ENCODE assay signal across 8 mouse cellular contexts in the genomic region with DNA sequence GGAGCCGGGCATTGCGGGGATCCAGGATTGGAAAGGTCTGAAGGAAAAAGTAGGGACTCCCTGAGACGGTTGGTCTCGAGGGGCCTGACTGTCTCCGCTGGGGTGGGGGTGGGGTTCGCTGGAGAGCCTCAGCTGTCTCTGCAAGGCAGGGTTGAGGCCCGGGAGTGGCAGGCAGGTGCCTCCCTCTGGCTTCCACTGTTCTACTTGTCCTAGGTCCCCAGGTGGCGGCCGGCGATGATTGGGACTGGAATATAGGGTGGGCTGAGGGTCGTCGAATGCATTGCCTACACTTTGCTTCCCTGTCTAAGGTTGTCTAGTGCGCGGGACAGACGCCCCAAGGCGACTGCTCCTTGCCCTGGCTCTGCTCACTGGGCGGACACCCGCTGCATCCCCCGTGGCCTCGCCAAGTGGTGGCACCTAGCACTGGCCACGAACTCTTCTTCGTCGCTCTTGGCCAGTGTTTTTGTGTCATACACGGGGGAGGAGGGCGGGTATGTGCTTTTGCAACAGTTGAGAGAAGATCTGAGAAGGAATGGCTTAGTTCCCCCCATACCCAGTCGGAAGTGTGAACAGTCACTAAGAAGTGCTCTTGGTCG. TPM values are rescaled to one million over a fixed set of nuclear protein-coding genes. Genes with fewer than 3 reads are reported as not detected.
A peak's percentile ranks its signal among the peaks of the same experiment; 100 is the strongest.
DNase-seq lines count a peak whose midpoint lies in the region; ATAC-seq and TF ChIP-seq lines count a peak whose summit lies in the region.

No protein-coding gene starts in this region.

- no peaks in the 10 kb centered on the region for H3K9me3 ChIP-seq in kidney, postnatal 0 days (replicated peaks; ENCODE audit: low read length)
- H3K9me3 ChIP-seq in MEL (replicated peaks; ENCODE audit: insufficient read depth, low read length), result no peaks in the 10 kb centered on the region
- no peaks in the 10 kb centered on the region for H3K9me3 ChIP-seq in embryonic facial prominence, embryonic 12.5 days
- H3K9me3 ChIP-seq in hindbrain, embryonic 12.5 days (replicated peaks), result no peaks in the 10 kb centered on the region
- H3K9me3 ChIP-seq in lung, embryonic 15.5 days, result no peaks in the 10 kb centered on the region

- no peak overlapping the region for H3K27ac ChIP-seq in kidney, postnatal 0 days
- H3K27ac ChIP-seq in MEL (ENCODE audit: control insufficient read depth, low read depth, low read length), result peak overlapping the region; percentile 84
- no peak overlapping the region for H3K27ac ChIP-seq in embryonic facial prominence, embryonic 12.5 days
- H3K27ac ChIP-seq in hindbrain, embryonic 12.5 days, result no peak overlapping the region
- H3K27ac ChIP-seq in lung, embryonic 15.5 days, result no peak overlapping the region

- H3K4me2 ChIP-seq in kidney, postnatal 0 days (ENCODE audit: low read length), result peak overlapping the region; percentile 59
- H3K4me2 ChIP-seq in embryonic facial prominence, embryonic 12.5 days (replicated peaks), result peak overlapping the region; percentile 60
- peak overlapping the region; percentile 67 for H3K4me2 ChIP-seq in hindbrain, embryonic 12.5 days (replicated peaks)
- peak overlapping the region; percentile 71 for H3K4me2 ChIP-seq in lung, embryonic 15.5 days

- H3K79me2 ChIP-seq in MEL (ENCODE audit: control insufficient read depth, insufficient read depth, low read length, poor library complexity), result peaks cover 5% of the 10 kb centered on the region; the same call in 1 of the 2 replicates

- ATAC-seq in kidney, postnatal 0 days (replicated peaks; ENCODE audit: low FRiP score, low read depth), result peak; percentile 78
- peak; percentile 88 for ATAC-seq in embryonic facial prominence, embryonic 12.5 days (ENCODE audit: insufficient number of reproducible peaks, insufficient read depth, low FRiP score, low TSS enrichment)
- peak; percentile 87 for ATAC-seq in hindbrain, embryonic 12.5 days (ENCODE audit: low FRiP score)
- ATAC-seq in lung, embryonic 15.5 days (ENCODE audit: borderline replicate concordance, extremely low read depth, low FRiP score, low TSS enrichment), result peak; percentile 76

- 30% methylated on average over 24 of the region's 27 CpGs for WGBS in kidney, postnatal 0 days
- 20% methylated on average over 27 of the region's 27 CpGs for WGBS in embryonic facial prominence, embryonic 12.5 days
- WGBS in hindbrain, embryonic 12.5 days, result 22% methylated on average over 18 of the region's 27 CpGs
- 14% methylated on average over 27 of the region's 27 CpGs for WGBS in lung, embryonic 15.5 days

- H3K4me3 ChIP-seq in kidney, postnatal 0 days (replicated peaks; ENCODE audit: low read depth, low read length), result peak overlapping the region; percentile 47
- H3K4me3 ChIP-seq in MEL (ENCODE audit: control insufficient read depth in 1 of 2, insufficient read depth in 1 of 2, low read depth in 2 of 2, low read length in 2 of 2), result peak overlapping the region; percentile 87 to 93
- peak overlapping the region; percentile 45 for H3K4me3 ChIP-seq in embryonic facial prominence, embryonic 12.5 days
- peak overlapping the region; percentile 44 for H3K4me3 ChIP-seq in hindbrain, embryonic 12.5 days
- peak overlapping the region; percentile 53 for H3K4me3 ChIP-seq in lung, embryonic 15.5 days

- no peaks in the 10 kb centered on the region for H3K27me3 ChIP-seq in kidney, postnatal 0 days (ENCODE audit: insufficient read depth, low read length)
- H3K27me3 ChIP-seq in MEL (ENCODE audit: control insufficient read depth in 1 of 2, insufficient read depth in 2 of 2, low read length in 2 of 2), result no peaks in the 10 kb centered on the region
- H3K27me3 ChIP-seq in embryonic facial prominence, embryonic 12.5 days, result no peaks in the 10 kb centered on the region
- H3K27me3 ChIP-seq in hindbrain, embryonic 12.5 days, result no peaks in the 10 kb centered on the region; the same call in 1 of the 2 replicates
- no peaks in the 10 kb centered on the region for H3K27me3 ChIP-seq in lung, embryonic 15.5 days

- TF ChIP-seq CTCF in kidney, postnatal 0 days (IDR thresholded peaks at IDR 0.05; ENCODE audit: low read depth), result 0 out of 2 replicates have a peak, but pooled peaks have one; percentile 1
- TF ChIP-seq CTCF in MEL (IDR thresholded peaks at IDR 0.05 in 2 of 3, conservative IDR thresholded peaks at IDR 0.05 in 1 of 3; ENCODE audit: control insufficient read depth in 1 of 3, insufficient read depth in 1 of 3, low read depth in 2 of 3, low read length in 3 of 3, poor library complexity in 1 of 3, severe bottlenecking in 1 of 3), result no peak

- TF ChIP-seq POLR2A in MEL (IDR thresholded peaks at IDR 0.05; ENCODE audit: control insufficient read depth in 1 of 2, insufficient read depth in 1 of 2, low read depth in 1 of 2, low read length in 2 of 2, poor library complexity in 1 of 2), result peak in 1 of 2 experiments; percentile 32; a peak in 1 of 4 replicates

- peak overlapping the region; percentile 53 for H3K9ac ChIP-seq in kidney, postnatal 0 days (ENCODE audit: low read depth, low read length)
- H3K9ac ChIP-seq in MEL (ENCODE audit: control insufficient read depth, low read depth, low read length, poor library complexity, severe bottlenecking), result peak overlapping the region; percentile 83
- 0 out of 2 replicates have a peak overlapping the region, but pooled peaks have one; percentile 19 for H3K9ac ChIP-seq in embryonic facial prominence, embryonic 12.5 days
- peak overlapping the region; percentile 49 for H3K9ac ChIP-seq in hindbrain, embryonic 12.5 days
- H3K9ac ChIP-seq in lung, embryonic 15.5 days, result peak overlapping the region; percentile 38; the same call in 1 of the 2 replicates

- TF ChIP-seq EP300 in MEL (IDR thresholded peaks at IDR 0.05; ENCODE audit: low read depth in 1 of 2, low read length in 2 of 2), result no peak

- no peak for TF ChIP-seq RAD21 in MEL (IDR thresholded peaks at IDR 0.05; ENCODE audit: low read depth, low read length)

- peak; percentile 2 for DNase-seq in kidney, postnatal 0 days (ENCODE audit: low spot score)
- DNase-seq in kidney, adult 11 months, result no peak
- peak; percentile 58 for DNase-seq in MEL (ENCODE audit: low read depth, low spot score)
- DNase-seq in ovary, adult 18-20 months (ENCODE audit: low spot score), result peak; percentile 4
- DNase-seq in thymus, postnatal 25 days, result no peak

- no peaks in the 10 kb centered on the region for H3K4me1 ChIP-seq in kidney, postnatal 0 days (replicated peaks; ENCODE audit: insufficient read depth, low read length)
- peaks cover 6 to 9% of the 10 kb centered on the region in 2 experiments; a peak in 3 of 4 replicates for H3K4me1 ChIP-seq in MEL (ENCODE audit: control insufficient read depth in 1 of 2, insufficient read depth in 2 of 2, low read length in 2 of 2)
- H3K4me1 ChIP-seq in embryonic facial prominence, embryonic 12.5 days, result no peaks in the 10 kb centered on the region
- H3K4me1 ChIP-seq in hindbrain, embryonic 12.5 days, result no peaks in the 10 kb centered on the region
- no peaks in the 10 kb centered on the region for H3K4me1 ChIP-seq in lung, embryonic 15.5 days

- no peaks in the 10 kb centered on the region for H3K36me3 ChIP-seq in kidney, postnatal 0 days (ENCODE audit: insufficient read depth, low read length)
- peaks cover 0 to 15% of the 10 kb centered on the region in 2 experiments; a peak in 3 of 4 replicates for H3K36me3 ChIP-seq in MEL (ENCODE audit: control insufficient read depth in 1 of 2, insufficient read depth in 2 of 2, low read length in 2 of 2)
- no peaks in the 10 kb centered on the region for H3K36me3 ChIP-seq in embryonic facial prominence, embryonic 12.5 days
- no peaks in the 10 kb centered on the region for H3K36me3 ChIP-seq in hindbrain, embryonic 12.5 days
- no peaks in the 10 kb centered on the region for H3K36me3 ChIP-seq in lung, embryonic 15.5 days

TF ChIP-seq in MEL, 35 proteins besides CTCF, POLR2A, EP300 and RAD21:
- TF ChIP-seq SIN3A (IDR thresholded peaks at IDR 0.05; ENCODE audit: low read length) (0 out of 2 replicates have a peak, but pooled peaks have one; percentile 13), USF1 (IDR thresholded peaks at IDR 0.05; ENCODE audit: low read depth, low read length) (no peak)

RNA-seq across cellular contexts. Expression of gene Mtm1, which starts 4.6 kb away (rescaled TPM):
- 5.4 and 6.6 TPM in 2 replicates for polyA plus RNA-seq in kidney, postnatal 0 days (2015; fragmentation: Nextera tagmentation; extraction: Ambion mirVana)
- total RNA-seq in MEL (2012; rRNA removed), result 2.2 and 3.5 TPM in 2 replicates
- 1 to 10 TPM in 1 of 2 experiments, not detected in 1; 4.0 TPM for polyA plus RNA-seq in MEL (2012; ENCODE audit: insufficient read depth in 1 of 2, insufficient read length in 2 of 2, low read depth in 1 of 2, low replicate concordance in 2 of 2, missing spikeins in 1 of 2)
- 3.9 and 4.0 TPM in 2 replicates for polyA plus RNA-seq in embryonic facial prominence, embryonic 12.5 days (2016; fragmentation: Nextera tagmentation; extraction: Ambion mirVana)
- 4.2 and 5.4 TPM in 2 replicates for polyA plus RNA-seq in hindbrain, embryonic 12.5 days (2016; fragmentation: Nextera tagmentation; extraction: Ambion mirVana)
- 4.7 and 6.4 TPM in 2 replicates for polyA plus RNA-seq in lung, embryonic 15.5 days (2015; fragmentation: Nextera tagmentation; extraction: Ambion mirVana)

Comparison
In these comparisons a context has a peak if more than half of its experiments do, and no peak if none do; other contexts are left out.
1. DNase-seq: peak in kidney, postnatal 0 days (single experiment), MEL (single experiment) and ovary, adult 18-20 months (single experiment); none in kidney, adult 11 months (single experiment) and thymus, postnatal 25 days (single experiment).
2. H3K9ac ChIP-seq: peak in every context shown above with its lines; median percentile 83 in MEL; 53 in kidney, postnatal 0 days; 49 in hindbrain, embryonic 12.5 days; 38 in lung, embryonic 15.5 days; 19 in embryonic facial prominence, embryonic 12.5 days.
3. Peak in every context shown above with its lines, with median percentiles within 50 percentile points of each other: ATAC-seq, H3K4me2 ChIP-seq and H3K4me3 ChIP-seq.